Mouse (Mus musculus): ENCODE results near the gene Ulk3. TPM values are rescaled to one million over a fixed set of nuclear protein-coding genes. Genes with fewer than 3 reads are reported as not detected.
A peak's percentile ranks its signal among the peaks of the same experiment; 100 is the strongest.

Gene Ulk3
- polyA plus RNA-seq, 1 experiment from 2014 or later = 38.3 TPM

GRCm38 (mm10) chr9:57584991-57585390 lies 4.3 kb upstream of the Ulk3 start:
- WGBS = 86% methylated on average over 3 of the region's 3 CpGs
- no peaks in the 10 kb centered on the region for H3K9me3 ChIP-seq (replicated peaks; ENCODE audit: control insufficient read depth, low read length, poor library complexity, severe bottlenecking)
- no peak overlapping the region for H3K9ac ChIP-seq (ENCODE audit: low read depth, low read length)
- no peak overlapping the region for H3K4me3 ChIP-seq (ENCODE audit: low read depth, low read length)
- no peaks in the 10 kb centered on the region for H3K27me3 ChIP-seq (ENCODE audit: control insufficient read depth, insufficient read depth, low read depth, low read length)
- H3K27ac ChIP-seq (ENCODE audit: low read length) = no peak overlapping the region
- no peak for ATAC-seq
- peaks cover 6% of the 10 kb centered on the region; the same call in 1 of the 2 replicates for H3K4me1 ChIP-seq (ENCODE audit: control insufficient read depth, insufficient read depth, low read length)
- H3K4me2 ChIP-seq (ENCODE audit: low read length) = no peak overlapping the region
- H3K36me3 ChIP-seq (ENCODE audit: control insufficient read depth, insufficient read depth, low read length) = peaks cover 34% of the 10 kb centered on the region

GRCm38 (mm10) chr9:57590726-57591125 lies 1.5 kb downstream of the Ulk3 start:
- Histone ChIP-seq H3K4me2 (ENCODE audit: low read length) (peak overlapping the region; percentile 90; the same call in 1 of the 2 replicates), H3K4me3 (ENCODE audit: low read depth, low read length) (no peak overlapping the region), H3K4me1 (ENCODE audit: control insufficient read depth, insufficient read depth, low read length) (peaks cover 10% of the 10 kb centered on the region; the same call in 1 of the 2 replicates), H3K9me3 (replicated peaks; ENCODE audit: control insufficient read depth, low read length, poor library complexity, severe bottlenecking) (no peaks in the 10 kb centered on the region), H3K9ac (ENCODE audit: low read depth, low read length) (no peak overlapping the region), H3K36me3 (ENCODE audit: control insufficient read depth, insufficient read depth, low read length) (peaks cover 16% of the 10 kb centered on the region), H3K27ac (ENCODE audit: low read length) (no peak overlapping the region), H3K27me3 (ENCODE audit: control insufficient read depth, insufficient read depth, low read depth, low read length) (no peaks in the 10 kb centered on the region)
- WGBS = 38% methylated on average over 5 of the region's 5 CpGs
- ATAC-seq = no peak

- H3K9ac ChIP-seq (ENCODE audit: low read depth, low read length) = 0 out of 2 replicates have a peak overlapping the region, but pooled peaks have one; percentile 18
- no peak for ATAC-seq
- H3K4me1 ChIP-seq (ENCODE audit: control insufficient read depth, insufficient read depth, low read length) = peaks cover 10% of the 10 kb centered on the region; the same call in 1 of the 2 replicates
- H3K27me3 ChIP-seq (ENCODE audit: control insufficient read depth, insufficient read depth, low read depth, low read length) = no peaks in the 10 kb centered on the region
- no peak overlapping the region for H3K27ac ChIP-seq (ENCODE audit: low read length)
- H3K4me2 ChIP-seq (ENCODE audit: low read length) = no peak overlapping the region
- no peak overlapping the region for H3K4me3 ChIP-seq (ENCODE audit: low read depth, low read length)
- H3K9me3 ChIP-seq (replicated peaks; ENCODE audit: control insufficient read depth, low read length, poor library complexity, severe bottlenecking) = no peaks in the 10 kb centered on the region
- H3K36me3 ChIP-seq (ENCODE audit: control insufficient read depth, insufficient read depth, low read length) = peaks cover 13% of the 10 kb centered on the region
- WGBS = 54% methylated on average over 12 of the region's 12 CpGs
Measured at GRCm38 (mm10) chr9:57593454-57594173, 4.4 kb downstream of the Ulk3 start.

GRCm38 (mm10) chr9:57594174-57594509 lies 4.9 kb downstream of the Ulk3 start:
- WGBS = 77% methylated on average over 9 of the region's 9 CpGs
- no peaks in the 10 kb centered on the region for H3K9me3 ChIP-seq (replicated peaks; ENCODE audit: control insufficient read depth, low read length, poor library complexity, severe bottlenecking)
- no peak overlapping the region for H3K27ac ChIP-seq (ENCODE audit: low read length)
- peaks cover 7% of the 10 kb centered on the region; the same call in 1 of the 2 replicates for H3K4me1 ChIP-seq (ENCODE audit: control insufficient read depth, insufficient read depth, low read length)
- H3K36me3 ChIP-seq (ENCODE audit: control insufficient read depth, insufficient read depth, low read length) = peaks cover 13% of the 10 kb centered on the region
- H3K9ac ChIP-seq (ENCODE audit: low read depth, low read length) = no peak overlapping the region
- ATAC-seq = no peak
- no peak overlapping the region for H3K4me3 ChIP-seq (ENCODE audit: low read depth, low read length)
- no peaks in the 10 kb centered on the region for H3K27me3 ChIP-seq (ENCODE audit: control insufficient read depth, insufficient read depth, low read depth, low read length)
- H3K4me2 ChIP-seq (ENCODE audit: low read length) = no peak overlapping the region

DNA sequence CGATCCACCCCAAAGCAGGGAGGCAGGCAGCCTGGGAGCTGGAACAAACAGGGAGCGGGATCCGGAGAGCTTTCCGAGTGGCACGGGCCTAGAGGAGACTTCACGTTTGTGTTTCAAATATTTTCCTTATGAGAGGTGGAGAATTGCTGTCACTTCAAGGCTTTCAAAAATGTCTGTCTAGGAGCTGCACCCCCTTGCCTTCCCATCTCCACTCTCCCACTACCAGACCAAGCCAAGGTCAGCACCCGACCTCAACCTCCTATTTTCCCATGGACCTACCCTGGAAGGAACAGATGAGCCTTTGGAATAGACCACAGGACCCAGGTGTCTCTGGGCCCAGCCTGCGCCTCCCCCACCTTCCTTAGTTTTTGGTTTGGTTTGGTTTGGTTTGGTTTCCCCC lies 8.0 kb downstream of the Ulk3 start:
- H3K4me3 ChIP-seq (ENCODE audit: low read depth, low read length) = no peak overlapping the region
- no peak for ATAC-seq
- H3K4me1 ChIP-seq (ENCODE audit: control insufficient read depth, insufficient read depth, low read length) = peaks cover 8% of the 10 kb centered on the region; the same call in 1 of the 2 replicates
- H3K27ac ChIP-seq (ENCODE audit: low read length) = no peak overlapping the region
- H3K4me2 ChIP-seq (ENCODE audit: low read length) = no peak overlapping the region
- H3K9ac ChIP-seq (ENCODE audit: low read depth, low read length) = no peak overlapping the region
- 80% methylated on average over 8 of the region's 8 CpGs for WGBS
- H3K36me3 ChIP-seq (ENCODE audit: control insufficient read depth, insufficient read depth, low read length) = peaks cover 13% of the 10 kb centered on the region
- no peaks in the 10 kb centered on the region for H3K27me3 ChIP-seq (ENCODE audit: control insufficient read depth, insufficient read depth, low read depth, low read length)
- no peaks in the 10 kb centered on the region for H3K9me3 ChIP-seq (replicated peaks; ENCODE audit: control insufficient read depth, low read length, poor library complexity, severe bottlenecking)

DNA sequence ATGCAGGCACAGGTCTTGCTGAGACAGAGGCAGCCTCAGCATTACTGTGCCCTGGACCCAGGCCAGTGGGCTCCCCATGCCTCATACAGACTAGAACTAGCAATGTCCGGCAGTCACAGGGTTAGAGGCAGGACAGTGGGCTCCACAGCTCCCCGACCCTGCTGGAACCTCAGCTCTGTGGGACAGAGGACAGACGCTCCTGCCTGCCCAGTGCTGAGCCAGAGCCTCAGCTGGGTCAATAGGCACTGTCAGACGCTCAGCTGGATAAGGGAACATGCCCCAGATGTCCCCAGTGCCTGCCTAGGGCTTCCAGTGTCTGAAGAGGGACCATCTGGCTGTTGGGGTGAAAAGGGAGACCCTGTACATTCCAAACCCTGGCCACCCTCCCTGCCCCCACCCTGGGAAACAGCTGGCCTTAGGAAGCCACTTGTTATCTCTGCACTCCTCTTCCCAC lies 8.7 kb downstream of the Ulk3 start:
- Histone ChIP-seq H3K9me3 (replicated peaks; ENCODE audit: control insufficient read depth, low read length, poor library complexity, severe bottlenecking) (no peaks in the 10 kb centered on the region), H3K4me3 (ENCODE audit: low read depth, low read length) (no peak overlapping the region), H3K4me2 (ENCODE audit: low read length) (no peak overlapping the region), H3K27me3 (ENCODE audit: control insufficient read depth, insufficient read depth, low read depth, low read length) (no peaks in the 10 kb centered on the region), H3K9ac (ENCODE audit: low read depth, low read length) (no peak overlapping the region), H3K4me1 (ENCODE audit: control insufficient read depth, insufficient read depth, low read length) (peaks cover 8% of the 10 kb centered on the region; the same call in 1 of the 2 replicates), H3K27ac (ENCODE audit: low read length) (no peak overlapping the region), H3K36me3 (ENCODE audit: control insufficient read depth, insufficient read depth, low read length) (peaks cover 11% of the 10 kb centered on the region)
- ATAC-seq = no peak
- WGBS = 24% methylated on average over 4 of the region's 4 CpGs

GRCm38 (mm10) chr9:57598851-57599563 lies 9.8 kb downstream of the Ulk3 start:
- peak; percentile 21; the same call in 1 of the 2 replicates for ATAC-seq
- Histone ChIP-seq H3K9ac (ENCODE audit: low read depth, low read length) (0 out of 2 replicates have a peak overlapping the region, but pooled peaks have one; percentile 28), H3K27me3 (ENCODE audit: control insufficient read depth, insufficient read depth, low read depth, low read length) (no peaks in the 10 kb centered on the region), H3K36me3 (ENCODE audit: control insufficient read depth, insufficient read depth, low read length) (peaks cover 2% of the 10 kb centered on the region; the same call in 1 of the 2 replicates), H3K9me3 (replicated peaks; ENCODE audit: control insufficient read depth, low read length, poor library complexity, severe bottlenecking) (no peaks in the 10 kb centered on the region), H3K4me2 (ENCODE audit: low read length) (no peak overlapping the region), H3K4me3 (ENCODE audit: low read depth, low read length) (no peak overlapping the region), H3K4me1 (ENCODE audit: control insufficient read depth, insufficient read depth, low read length) (peaks cover 8% of the 10 kb centered on the region; the same call in 1 of the 2 replicates), H3K27ac (ENCODE audit: low read length) (no peak overlapping the region)
- 37% methylated on average over 8 of the region's 8 CpGs for WGBS

DNA sequence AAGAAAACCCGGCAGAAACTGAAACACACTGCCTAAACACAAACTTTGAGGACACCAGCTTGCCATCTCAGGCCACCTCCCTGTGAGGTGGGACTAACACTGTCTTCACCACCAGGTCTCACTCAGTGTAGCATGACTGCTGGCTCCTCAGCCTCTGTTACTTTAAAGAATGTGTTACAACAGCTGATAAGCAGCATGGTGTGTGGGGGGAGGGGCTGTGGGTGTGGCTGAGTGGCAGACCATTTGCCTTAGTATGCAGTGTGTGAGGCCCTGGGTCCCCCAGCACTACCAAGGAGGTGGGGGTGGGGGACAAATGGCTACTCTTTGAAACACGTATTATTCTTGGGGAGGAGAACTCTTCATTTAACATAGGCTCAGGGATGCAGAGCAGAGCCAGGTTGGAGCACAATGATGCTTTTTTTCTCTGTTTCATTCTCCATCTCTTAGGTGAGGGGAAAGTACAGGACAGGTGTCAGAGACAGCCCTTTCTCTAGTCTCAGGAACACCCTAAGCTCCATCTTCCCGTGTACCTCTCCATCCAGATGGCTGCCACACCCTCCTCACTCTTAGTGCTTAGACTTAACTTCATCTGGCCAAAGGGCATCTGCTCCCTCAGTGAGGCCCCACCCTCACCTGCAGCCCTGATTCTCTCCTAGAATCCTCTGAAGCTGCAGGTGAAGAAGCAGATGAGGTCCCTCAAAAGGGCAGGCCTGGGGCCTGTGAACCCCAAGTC lies 11.5 kb downstream of the Ulk3 start:
- peaks cover 10% of the 10 kb centered on the region for H3K4me1 ChIP-seq (ENCODE audit: control insufficient read depth, insufficient read depth, low read length)
- peaks cover 3% of the 10 kb centered on the region for H3K27me3 ChIP-seq (ENCODE audit: control insufficient read depth, insufficient read depth, low read depth, low read length)
- H3K9me3 ChIP-seq (replicated peaks; ENCODE audit: control insufficient read depth, low read length, poor library complexity, severe bottlenecking) = no peaks in the 10 kb centered on the region
- H3K4me3 ChIP-seq (ENCODE audit: low read depth, low read length) = no peak overlapping the region
- H3K9ac ChIP-seq (ENCODE audit: low read depth, low read length) = no peak overlapping the region
- no peak overlapping the region for H3K27ac ChIP-seq (ENCODE audit: low read length)
- no peak overlapping the region for H3K4me2 ChIP-seq (ENCODE audit: low read length)
- no peaks in the 10 kb centered on the region for H3K36me3 ChIP-seq (ENCODE audit: control insufficient read depth, insufficient read depth, low read length)
- 10% methylated on average over 3 of the region's 3 CpGs for WGBS
- ATAC-seq = no peak

All from midbrain, embryonic 16.5 days (tissue).